Mouse (Mus musculus): ENCODE data around the gene Glt1d1.

The Glt1d1 gene

GRCm38 (mm10) chr5:127631671-127632070 lies 391 bp upstream of the Glt1d1 start:
- DNase-seq (ENCODE audit: low spot score), result no peak

- DNase-seq (ENCODE audit: low spot score), result no peak
Observed at GRCm38 (mm10) chr5:127633188-127633587, 1.1 kb downstream of the Glt1d1 start.

GRCm38 (mm10) chr5:127633666-127634065 lies 1.6 kb downstream of the Glt1d1 start:
- no peak for DNase-seq (ENCODE audit: low spot score)

DNA sequence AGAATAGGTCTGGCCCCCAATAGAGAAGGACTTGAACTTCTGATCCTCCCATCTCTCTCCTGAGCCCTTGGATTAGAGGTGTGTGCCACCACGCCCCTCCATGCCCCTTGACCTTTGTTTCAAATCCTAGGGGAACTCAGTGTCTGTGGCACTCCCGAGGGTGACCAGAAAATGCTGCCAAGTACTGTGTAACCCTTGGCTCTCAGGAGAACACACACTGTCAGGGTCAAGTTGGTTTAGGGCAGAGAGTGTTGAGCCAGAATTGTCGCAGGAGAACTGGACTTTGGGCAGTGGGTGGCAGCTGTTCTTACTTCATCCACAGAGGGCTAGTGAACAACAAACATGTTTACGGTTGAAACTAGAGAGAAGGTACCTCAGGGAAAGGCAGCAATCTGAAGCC lies 5.6 kb downstream of the Glt1d1 start:
- no peak for DNase-seq (ENCODE audit: low spot score)

DNA sequence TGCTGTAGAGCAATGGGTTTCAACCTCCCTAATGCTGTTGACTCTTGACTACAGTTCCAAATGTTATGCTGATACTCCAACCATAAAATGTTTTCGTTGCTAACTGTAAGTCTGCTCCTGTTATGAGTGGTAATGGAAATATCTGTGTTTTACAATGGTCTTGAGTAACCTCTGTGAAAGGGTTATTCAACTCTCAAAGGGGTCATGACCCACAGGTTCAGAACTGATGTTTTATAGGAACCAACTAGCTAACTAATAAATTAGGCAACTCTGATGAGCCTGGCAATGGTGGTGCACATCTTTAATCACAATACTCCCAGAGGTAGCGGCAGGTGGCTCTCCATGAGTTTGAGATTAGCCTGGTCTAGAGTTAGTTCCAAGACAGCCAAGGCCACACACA lies 6.1 kb downstream of the Glt1d1 start:
- DNase-seq (ENCODE audit: low spot score), result no peak

- no peak for DNase-seq (ENCODE audit: low spot score)
Observed at GRCm38 (mm10) chr5:127639067-127639605, 7.1 kb downstream of the Glt1d1 start.

GRCm38 (mm10) chr5:127639635-127640034 lies 7.6 kb downstream of the Glt1d1 start:
- no peak for DNase-seq (ENCODE audit: low spot score)

DNA sequence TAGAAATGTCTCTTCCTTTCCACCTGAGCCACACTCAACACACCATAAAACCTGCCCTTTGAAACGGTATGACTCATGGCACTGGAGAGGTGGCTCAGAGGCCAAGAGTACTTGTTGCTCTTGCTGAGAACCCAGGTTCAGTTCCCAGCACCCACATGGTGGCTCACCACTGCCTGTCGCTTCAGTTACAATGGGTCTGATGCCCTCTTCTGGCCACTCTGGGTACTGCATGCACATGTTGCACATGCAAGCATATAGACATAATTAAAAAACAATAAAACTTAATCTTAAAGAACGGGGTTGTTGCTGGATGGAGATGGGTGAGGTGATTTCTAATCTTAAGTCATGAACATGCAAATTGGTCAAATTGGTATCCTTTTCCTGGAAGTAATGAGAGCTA lies 8.3 kb downstream of the Glt1d1 start:
- no peak for DNase-seq (ENCODE audit: low spot score)

GRCm38 (mm10) chr5:127641185-127641958 lies 9.3 kb downstream of the Glt1d1 start:
- DNase-seq (ENCODE audit: low spot score), result no peak

DNA sequence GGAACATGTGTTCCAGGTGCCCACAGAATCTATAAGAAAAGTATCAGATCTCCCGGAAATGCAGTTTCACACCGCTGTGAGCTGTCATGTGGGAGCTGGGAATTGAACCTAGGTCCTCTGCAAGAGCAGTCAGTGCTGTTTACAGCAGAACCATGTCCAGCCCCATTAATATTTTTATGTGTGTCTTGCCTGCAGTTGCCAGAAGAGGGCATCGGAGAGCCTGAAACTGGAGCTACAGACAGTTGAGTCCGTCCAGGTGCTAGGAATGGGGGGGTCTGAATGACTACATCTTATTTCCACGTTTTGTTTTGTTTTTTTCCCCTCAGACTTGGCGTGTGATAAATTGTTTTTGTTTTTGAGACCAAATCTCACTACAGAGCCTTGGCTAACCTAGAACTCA lies 16.0 kb downstream of the Glt1d1 start:
- DNase-seq (ENCODE audit: low spot score), result no peak

- no peak for DNase-seq (ENCODE audit: low spot score)
Observed at GRCm38 (mm10) chr5:127649077-127649476, 17.0 kb downstream of the Glt1d1 start.

DNA sequence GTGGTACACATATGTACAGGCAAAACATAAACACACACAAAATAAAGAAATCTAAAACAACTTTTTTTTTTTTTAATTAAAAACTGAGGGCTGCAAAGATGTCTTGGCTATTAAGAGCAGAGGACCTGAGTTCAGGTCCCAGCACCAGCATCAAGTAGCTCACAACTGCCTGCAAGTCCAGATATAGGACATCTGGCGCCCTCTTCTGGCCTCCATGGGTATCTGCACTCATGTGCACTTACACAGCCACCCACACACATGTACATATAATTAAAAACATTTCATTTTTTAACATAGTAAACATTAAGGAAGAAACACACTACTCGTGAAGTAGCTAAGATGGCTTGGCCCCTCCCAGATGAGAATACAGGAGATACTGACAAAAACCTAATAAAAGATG lies 26.2 kb downstream of the Glt1d1 start:
- no peak for DNase-seq (ENCODE audit: low spot score)

GRCm38 (mm10) chr5:127659312-127659711 lies 27.2 kb downstream of the Glt1d1 start:
- no peak for DNase-seq (ENCODE audit: low spot score)

GRCm38 (mm10) chr5:127660267-127660666 lies 28.2 kb downstream of the Glt1d1 start:
- no peak for DNase-seq (ENCODE audit: low spot score)

DNA sequence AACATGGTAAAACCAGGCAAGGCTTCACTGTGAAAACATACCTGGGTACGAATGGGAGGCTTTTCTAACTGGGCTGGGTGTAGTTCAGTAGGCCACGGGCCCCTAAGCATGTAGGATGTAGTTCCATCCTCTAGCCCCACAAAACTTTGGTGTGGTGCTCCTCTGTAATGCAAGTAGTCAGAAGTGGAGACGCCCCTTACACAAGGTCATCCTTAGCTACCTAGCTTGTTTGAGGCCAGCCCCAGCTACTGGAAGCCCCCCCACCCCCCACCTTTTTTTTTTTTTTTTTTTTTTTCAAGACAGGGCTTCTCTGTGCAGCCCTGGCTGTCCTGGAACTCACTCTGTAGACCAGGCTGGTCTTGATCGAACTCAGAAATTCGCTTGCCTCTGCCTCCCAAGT lies 28.9 kb downstream of the Glt1d1 start:
- DNase-seq (ENCODE audit: low spot score), result no peak

DNA sequence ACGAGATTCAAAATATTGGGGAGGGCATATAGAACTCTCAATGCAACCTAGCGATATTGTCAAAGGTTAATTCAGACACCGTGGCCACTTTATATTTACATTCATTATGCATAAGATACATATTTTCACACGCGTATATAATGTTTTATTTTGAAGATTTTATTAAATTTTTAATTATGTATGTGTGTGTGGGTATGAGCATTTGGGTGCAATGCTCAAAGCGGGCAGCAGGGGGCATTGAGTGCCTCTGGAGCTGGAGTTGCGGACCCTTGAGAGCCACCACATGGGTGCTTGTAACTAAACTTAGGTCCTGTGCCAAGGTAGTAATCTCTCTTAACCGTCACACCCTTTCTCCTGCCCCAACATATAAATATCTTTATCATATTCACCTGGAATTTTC lies 41.9 kb downstream of the Glt1d1 start:
- no peak for DNase-seq (ENCODE audit: low spot score)

DNA sequence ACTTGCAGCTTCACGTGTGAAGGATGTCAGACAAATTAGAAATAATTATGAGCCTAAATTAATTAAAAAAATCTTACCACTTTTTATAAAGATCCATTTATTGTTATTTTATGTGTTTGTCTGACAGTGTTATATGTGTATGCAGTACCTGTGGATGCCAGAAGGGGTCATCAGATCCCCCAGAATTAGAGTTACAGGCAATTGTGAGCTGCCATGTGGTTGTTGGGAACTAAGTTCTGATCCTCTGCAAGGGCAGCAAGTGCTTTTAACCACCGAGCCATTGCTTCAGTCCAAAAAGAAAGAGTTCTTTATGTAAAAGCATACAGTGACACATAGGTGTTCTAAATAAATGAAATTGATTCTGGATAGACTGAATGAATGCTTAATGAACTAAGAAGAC lies 45.5 kb downstream of the Glt1d1 start:
- DNase-seq (ENCODE audit: low spot score), result no peak

DNA sequence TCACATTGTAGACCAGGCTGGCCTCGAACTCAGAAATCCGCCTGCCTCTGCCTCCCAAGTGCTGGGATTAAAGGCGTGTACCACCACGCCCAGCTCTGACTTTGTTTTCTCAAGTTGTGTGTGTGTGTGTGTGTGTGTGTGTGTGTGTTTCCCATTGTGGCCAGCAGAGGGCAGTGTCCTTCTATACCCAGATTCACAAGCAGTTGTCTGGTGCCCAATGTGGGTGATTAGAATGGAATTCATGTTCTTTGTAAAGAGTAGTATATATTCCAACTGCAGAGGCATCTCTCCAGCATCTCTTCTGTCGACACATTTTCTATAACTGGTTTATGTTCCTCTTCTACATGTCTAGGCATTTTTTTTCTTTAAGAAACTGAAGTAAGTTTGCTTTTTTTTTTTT lies 46.4 kb downstream of the Glt1d1 start:
- DNase-seq (ENCODE audit: low spot score), result no peak

GRCm38 (mm10) chr5:127688568-127689170 lies 56.6 kb downstream of the Glt1d1 start:
- DNase-seq (ENCODE audit: low spot score), result no peak

DNA sequence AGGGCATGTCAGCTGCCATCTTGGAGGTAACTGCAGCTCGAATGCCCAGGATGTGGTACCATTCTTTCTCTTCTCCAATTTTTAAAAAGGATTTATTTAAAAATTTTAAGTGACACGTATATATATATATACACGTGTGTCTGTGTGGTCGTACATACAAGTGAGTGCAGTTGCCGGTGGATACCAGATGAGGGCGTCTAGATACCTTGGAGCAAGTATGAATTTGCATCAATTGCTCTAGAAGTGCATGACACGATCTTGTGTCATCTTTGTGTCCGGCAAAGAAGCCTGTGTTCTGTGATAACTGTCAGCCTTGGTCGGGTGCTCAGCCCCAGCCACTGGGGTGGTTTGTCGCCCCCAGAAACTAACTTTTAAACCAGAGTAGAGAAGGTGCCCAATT lies 59.0 kb downstream of the Glt1d1 start:
- no peak for DNase-seq (ENCODE audit: low spot score)

DNA sequence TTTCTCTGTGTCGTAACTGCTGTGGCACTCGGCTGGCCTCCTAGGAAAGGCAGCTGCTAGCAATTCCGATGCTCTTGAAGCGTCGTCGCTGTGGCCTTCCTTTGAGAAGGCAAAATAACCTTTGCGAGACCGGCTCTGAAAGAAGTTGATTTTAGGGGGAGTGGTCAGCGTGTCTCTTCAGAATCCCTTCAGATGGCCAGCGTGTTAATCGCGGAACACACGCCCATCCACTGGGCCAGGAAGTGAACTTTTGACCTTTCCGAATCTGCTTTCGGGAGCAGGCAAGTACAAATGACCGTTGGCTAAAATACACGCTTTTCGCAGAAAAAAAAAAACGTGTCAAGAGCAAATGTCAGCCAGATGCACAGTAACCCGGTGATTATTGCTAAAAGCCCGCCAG lies 59.5 kb downstream of the Glt1d1 start:
- DNase-seq (ENCODE audit: low spot score), result no peak

GRCm38 (mm10) chr5:127695898-127696297 lies 63.8 kb downstream of the Glt1d1 start:
- no peak for DNase-seq (ENCODE audit: low spot score)

DNA sequence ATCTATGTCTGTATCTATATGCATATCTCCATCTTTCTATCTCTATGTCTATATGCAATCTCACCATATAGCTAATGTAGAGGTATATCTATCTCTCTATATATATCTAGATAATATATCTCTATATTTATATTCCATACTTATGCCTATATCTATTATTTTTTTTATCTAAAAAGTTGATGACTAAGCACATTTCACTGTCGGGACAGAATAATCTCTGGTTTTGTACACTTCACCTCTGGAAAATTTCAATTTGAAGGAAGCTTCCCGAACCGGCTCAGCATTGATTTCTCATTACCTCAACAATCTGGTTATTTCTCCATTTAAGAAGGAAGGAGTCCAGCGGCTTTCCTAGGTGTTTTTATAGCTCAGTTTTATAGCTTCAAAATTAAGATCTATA lies 64.5 kb downstream of the Glt1d1 start:
- DNase-seq (ENCODE audit: low spot score), result no peak

GRCm38 (mm10) chr5:127698525-127698924 lies 66.5 kb downstream of the Glt1d1 start:
- no peak for DNase-seq (ENCODE audit: low spot score)
